Mouse (Mus musculus) E14TG2a.4 (cell line): ENCODE measurements around the gene Slc26a5.

Experiments
- CTCF ChIP-seq: conservative IDR thresholded peaks from 2 replicates; pipeline ENCODE4 v1.5.1; 2014; ENCODE audit warnings: low read length
- NANOG ChIP-seq: IDR thresholded peaks from 2 replicates; pipeline ENCODE4 v1.6.1; 2014; ENCODE audit warnings: borderline replicate concordance, low read length, mixed read lengths
- POU5F1 ChIP-seq: IDR thresholded peaks from 2 replicates; pipeline ENCODE4 v1.6.1; 2014; ENCODE audit warnings: low read length, borderline replicate concordance

GRCm38 (mm10) chr5:21827643-21828042 is 37.8 kb downstream of the Slc26a5 start:
- TF ChIP-seq CTCF (no peak), POU5F1 (no peak), NANOG (no peak)
